Mouse (Mus musculus) right cerebral cortex, postnatal 10 days (tissue): ENCODE measurements around the gene D330020A13Rik.
A peak's percentile ranks its signal among the peaks of the same experiment; 100 is the strongest.

Source experiments
- DNase-seq, 2 experiments: peaks; one replicate each; pipeline ENCODE4 v3.0.0; 2021; ENCODE audit warnings: low spot score in 2 of 2

D330020A13Rik gene

DNA sequence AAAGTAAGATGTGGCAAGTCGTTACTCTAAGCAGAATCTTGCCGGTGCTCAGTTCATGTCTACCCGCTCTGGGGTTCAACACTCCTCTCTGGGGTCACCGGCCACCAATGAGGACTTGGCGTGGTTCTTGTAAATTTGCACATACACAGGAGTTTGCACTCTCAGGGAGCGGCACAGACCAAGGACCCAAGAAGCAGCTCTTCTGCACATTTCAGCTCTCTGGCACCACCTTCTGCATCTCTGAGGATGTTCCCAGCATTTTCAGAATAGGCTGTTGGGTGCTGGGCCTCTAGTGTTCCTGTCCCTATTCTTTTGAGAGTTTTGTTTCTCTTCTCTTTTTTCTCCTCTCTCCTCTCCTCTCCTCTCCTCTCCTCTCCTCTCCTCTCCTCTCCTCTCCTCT, 7.0 kb downstream of the D330020A13Rik start:
- peak; percentile 63 to 73 for DNase-seq

DNA sequence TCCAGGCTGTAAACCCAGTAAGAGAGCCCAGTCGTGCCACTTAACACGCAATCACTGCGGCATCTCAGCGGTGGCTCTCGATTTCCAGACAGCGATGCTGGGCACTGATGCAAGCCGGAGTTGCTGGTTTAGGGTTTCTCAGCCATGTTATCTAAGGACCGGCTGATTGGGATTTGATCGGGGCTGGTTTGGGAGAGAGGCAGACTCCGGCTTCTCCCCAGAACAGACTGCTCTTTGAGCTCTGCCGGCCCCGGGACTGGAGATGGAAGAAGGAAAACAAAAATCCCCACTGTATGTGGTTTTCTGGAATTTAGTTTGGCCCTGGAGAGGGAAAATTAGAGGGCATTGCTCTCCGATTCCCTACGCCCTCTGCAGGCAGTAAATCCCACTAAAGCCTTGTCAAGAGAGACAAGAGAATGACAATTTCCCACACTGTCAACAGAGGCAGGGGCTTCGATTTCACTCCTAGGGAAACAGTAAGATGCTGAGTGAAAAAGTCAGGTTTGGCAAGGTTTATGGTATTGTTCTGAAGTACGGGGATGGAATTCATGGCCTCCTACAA, 8.7 kb downstream of the D330020A13Rik start:
- DNase-seq: peak in 1 of 2 experiments; percentile 29

DNA sequence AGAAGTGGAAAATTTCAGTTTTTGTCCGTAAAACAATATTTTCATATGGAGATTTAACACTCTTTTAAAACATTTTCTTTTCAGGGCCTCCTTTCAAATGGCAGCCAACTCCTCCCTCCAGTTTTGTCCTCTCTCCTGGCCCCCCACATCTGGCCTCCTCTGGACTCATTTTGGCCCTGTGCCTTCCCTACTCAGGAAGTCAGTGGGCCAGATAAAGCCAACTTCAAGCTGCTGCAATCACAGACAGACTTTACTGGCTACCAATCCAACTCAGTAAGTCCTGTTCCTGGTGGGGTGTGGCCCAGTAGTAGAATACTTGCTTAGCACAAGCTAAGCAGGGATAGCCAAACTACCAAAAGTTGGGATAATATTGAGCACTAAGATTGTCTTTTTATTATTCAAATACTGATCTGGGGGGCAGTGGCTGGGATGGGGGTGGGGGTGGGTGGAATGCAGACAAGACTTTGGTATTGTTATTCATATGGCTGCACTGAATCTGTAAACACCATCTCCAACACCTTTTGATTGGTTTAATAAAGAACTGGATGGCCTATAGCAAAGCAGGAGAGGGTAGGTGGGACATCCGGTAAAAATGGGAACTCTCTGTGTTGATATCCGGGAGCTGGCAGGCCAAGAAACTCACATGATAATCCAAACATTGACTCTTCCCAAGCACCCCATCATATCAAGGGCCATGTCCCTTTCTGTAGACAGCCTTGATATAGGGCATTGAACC, 12.9 kb downstream of the D330020A13Rik start:
- no peak for DNase-seq

DNA sequence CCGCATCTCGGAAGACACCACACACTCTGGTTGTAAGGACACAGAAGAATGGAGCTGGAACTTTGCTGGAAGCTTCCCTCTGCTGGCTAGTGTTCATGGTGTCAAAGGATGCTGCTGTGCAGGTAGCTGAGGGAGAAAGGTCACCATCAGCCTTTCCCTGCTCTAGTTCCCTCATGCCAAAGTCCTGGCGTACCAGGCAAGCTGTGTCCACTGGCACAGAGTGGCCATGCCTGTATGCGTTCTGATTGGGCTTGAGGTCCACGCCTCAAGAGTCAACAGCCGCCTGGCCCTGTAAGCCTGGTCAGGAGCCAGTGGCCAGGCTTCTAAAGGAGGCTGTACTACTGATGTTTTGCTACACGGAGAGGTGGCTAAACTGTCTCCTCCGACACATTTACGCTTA, 15.2 kb downstream of the D330020A13Rik start:
- DNase-seq: no peak

DNA sequence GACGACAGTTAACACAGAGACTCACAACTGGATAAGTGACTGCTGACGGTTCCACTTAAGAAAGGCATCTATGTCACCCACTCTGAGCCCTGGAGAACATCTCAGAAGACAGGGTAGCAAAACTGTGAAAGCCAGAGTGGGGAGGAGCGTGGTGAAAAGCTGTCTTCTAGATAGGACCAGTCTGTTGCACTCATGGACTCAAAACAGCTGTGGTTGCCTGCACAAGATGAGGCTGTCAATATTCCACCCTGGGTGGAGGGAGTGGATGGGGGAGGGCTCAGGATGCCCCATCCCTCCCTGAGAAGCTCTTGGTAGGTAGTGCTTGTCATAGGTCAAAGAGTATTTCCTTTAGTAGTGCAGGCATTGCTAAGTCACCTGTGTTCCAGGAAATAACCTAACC, 15.6 kb downstream of the D330020A13Rik start:
- no peak for DNase-seq

DNA sequence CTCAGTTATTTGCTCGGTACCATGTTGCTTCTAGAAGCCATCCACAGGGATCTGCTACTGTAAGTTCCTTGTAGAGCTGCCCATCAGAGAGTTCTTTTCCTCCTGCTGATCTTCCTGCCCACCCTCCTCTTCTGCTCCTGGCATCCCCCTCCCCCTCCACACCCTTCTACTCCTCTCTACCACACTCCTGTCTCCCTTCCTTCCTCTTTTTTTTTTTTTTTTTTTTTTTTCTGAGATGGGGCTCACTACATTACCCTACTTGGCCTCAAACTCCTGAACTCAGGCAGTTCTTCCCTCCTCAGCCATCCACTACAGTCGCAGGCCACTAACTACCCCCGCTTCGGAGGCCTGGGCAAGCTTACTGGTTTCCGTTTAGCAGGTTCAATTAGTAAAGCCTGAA, 18.3 kb downstream of the D330020A13Rik start:
- DNase-seq: no peak

DNA sequence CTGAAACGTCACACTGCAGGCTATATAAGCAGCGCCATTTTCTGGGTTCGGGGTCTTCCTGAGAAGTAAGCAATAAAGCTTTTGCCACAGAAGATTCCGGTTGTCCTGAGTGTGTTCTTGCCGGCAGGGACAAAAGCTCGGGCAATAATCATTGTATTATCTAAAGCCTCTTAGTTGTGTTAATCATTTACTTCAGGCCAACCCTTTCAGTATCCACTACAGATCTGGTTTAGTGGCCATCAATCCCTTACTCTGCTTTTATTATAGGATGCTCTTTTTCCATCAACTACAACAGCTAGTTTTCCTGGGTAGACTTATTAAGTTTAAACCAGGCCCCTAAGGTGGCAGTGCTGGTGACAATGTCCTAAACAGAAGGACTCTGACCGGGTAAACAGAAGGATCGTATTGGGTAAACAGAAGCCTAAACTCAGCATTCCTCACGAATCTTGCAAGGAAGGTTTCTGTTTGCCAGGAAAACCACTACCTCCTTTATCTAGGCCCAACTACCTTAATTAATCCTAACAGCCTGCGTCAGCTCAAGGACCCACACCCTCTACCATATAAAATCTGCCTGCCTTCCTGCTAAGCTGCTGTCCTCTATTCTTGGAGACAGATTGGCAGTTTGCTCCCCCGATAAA, 24.3 kb downstream of the D330020A13Rik start:
- no peak for DNase-seq

DNA sequence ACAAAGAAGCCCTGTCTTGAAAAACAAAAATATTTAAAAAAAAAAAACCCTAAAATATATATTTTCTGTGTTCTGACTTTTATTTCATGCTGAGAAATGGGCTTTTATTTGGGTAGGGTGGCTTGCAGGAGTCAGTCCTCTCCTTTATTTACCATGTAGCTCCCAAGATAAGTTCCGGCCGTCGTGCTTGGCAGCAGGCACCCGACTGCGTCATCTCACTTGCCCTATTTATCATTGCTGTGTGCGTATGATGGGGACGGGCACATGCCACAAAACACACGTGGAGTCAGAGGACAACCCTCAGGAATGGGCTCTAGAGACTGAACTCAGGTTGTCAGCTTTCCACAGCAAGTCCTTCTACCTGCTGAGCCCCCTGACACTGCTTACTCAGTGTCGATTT, 25.0 kb downstream of the D330020A13Rik start:
- DNase-seq: no peak

DNA sequence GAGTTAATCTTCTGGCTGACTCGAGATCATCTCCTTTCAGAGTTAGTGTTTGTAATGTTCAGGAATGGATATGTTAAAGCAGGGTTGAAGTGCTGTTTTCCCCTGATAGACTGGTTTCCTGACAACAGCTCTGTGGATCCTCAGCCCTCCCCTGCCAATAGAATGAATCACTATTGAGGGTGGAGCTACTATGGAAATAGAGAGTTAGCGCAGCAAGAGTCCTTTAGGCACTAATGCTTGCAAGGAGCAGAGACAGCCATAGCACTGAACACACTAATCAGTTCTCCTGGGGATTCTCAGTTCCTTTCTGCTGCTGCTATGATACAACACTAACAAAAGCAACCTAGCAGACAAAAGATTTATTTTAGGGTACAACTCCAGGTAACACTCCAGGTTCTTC, 26.2 kb downstream of the D330020A13Rik start:
- no peak for DNase-seq

DNA sequence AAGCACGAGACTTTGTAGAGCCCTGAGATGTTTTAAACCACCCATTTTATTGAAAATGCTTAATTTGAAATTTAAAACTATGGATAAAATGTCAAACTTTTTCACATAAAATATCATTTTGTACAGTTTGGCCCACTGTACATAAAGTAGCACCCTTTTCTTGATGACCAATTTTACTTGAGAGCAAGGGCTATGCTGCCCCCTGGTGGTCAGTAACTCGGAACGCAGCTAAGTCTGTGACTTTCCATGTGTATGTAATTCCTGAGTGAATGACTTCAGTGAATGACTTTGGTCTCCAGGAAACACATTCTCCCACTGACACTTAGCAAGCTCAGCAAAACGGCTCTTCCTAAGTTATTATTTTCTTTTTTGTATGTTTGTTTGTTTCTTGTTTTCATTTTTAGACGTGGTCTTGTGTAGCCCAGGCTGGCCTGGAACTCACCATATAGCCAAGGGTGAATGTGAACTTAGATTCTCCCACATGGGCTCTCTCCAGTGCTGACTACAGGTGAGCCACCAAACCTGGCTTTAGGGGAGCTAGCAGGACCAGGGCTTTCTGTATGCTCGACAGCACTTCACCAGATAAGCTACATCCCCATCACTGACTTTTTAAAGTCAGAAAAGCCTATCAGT, 30.2 kb downstream of the D330020A13Rik start:
- peak; percentile 74 to 81 for DNase-seq

DNA sequence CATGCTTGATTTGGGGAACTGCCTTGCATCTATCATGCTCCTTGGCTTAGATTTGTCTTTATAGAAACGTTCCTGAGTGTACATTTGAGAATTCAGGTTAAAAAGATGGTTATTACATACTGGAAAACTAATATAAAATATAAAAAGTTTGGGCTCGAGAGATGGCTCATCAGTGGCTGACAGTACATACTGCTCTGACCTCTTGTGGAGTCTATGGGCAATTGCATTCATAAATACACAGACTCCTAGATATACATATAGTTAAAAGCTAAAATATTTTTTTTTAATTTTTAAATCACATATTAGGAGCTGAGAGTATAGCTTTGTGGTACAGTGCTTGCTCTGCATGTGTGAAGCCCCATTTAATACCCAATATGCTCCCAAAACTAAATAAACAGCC, 38.2 kb downstream of the D330020A13Rik start:
- no peak for DNase-seq

DNA sequence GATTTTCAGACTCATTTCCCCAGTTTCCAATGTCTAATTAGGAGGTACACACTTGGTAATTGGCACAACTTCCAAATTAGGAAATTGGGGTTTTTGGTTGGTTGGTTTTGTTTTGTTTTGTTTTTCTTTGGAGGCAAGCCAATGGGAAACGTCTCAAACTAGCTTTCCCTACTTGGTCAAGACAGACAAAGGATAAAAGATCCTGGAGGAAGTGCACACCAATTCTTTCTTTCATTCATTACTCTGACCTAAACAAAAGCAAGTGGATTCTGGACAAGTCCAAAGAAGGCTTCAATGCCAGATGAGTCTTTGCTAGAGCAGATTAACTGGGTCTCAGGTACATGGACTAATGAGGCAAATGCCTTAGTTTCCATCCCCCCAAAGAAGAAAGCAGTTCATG, 49.8 kb downstream of the D330020A13Rik start:
- DNase-seq: no peak
